Mouse (Mus musculus) spleen, adult 2 months (tissue): Measurements from ENCODE around the gene Vav2.

ENCODE experiments used
- CTCF ChIP-seq: fragments of 200-500 bp; IDR thresholded peaks from 2 replicates; pipeline ENCODE4 v1.5.1; 2011; ENCODE audit warnings: mild to moderate bottlenecking, inconsistent platforms; ENCODE audit not compliant: insufficient read depth, insufficient read length, insufficient replicate concordance; ENCODE audit errors: extremely low read depth
- POLR2A ChIP-seq: fragments of 200-500 bp; IDR thresholded peaks from 2 replicates; pipeline ENCODE4 v1.6.1; 2011; ENCODE audit warnings: low read depth, low read length, inconsistent platforms

DNA sequence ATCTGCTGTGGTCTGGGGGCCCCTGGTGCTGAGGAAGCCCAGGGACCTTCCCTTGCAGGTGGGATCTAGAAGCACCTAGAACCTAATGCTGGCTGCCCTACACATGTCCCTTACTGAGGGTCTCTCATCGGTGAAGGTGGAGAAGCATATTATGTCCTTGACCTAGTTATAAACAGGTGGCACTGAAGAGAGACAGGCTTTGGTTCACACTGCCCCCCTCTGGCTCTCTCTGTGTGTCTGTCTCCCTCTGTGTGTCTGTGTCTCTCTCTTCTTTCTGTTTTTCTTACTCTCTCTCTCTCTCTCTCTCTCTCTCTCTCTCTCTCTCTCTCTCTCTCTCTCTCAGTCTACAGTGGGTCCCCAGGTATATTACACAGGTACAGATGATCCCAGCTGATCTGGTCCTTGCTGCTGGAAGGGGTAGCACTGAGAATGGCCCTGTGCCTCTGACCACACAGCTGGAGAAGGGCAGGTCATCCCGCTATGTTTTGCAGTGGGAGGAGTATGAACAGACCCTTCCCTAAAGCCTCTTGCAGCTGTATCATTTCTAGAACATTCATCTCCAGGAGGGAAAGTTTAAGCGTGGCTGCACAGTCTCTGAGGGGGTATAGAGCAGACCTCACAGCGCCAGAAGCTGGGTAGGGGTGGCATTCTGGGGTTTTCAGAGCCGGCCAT, 197.9 kb downstream of the Vav2 start:
- peak; percentile 17; the same call in 1 of the 2 replicates for TF ChIP-seq CTCF
- no peak for TF ChIP-seq POLR2A
